Mouse (Mus musculus) MEL (cell line): ENCODE measurements at regions not wholly inside any gene's neighbourhood (a gene's known extent, or its start where the extent isn't known, plus 50 kb on each side); places are given as distances from the start of the nearest gene placed in this dataset.

Source experiments
- DNase-seq: peaks from one replicate; pipeline ENCODE4 v3.0.0; 2011; ENCODE audit warnings: low read depth, low spot score
- H3K27ac ChIP-seq: 2 replicates; pipeline ENCODE4 v1.5.1; 2012; ENCODE audit warnings: low read depth, mild to moderate bottlenecking, control low read depth, low read length, moderate library complexity; ENCODE audit not compliant: control insufficient read depth
- H3K27me3 ChIP-seq, 2 experiments: fragments of 150-350 bp in 1 of 2; sonication (generic) in 1 of 2; 2 replicates each; pipeline ENCODE4 v1.6.1; 2012; ENCODE audit warnings: low read length in 2 of 2, mild to moderate bottlenecking in 2 of 2, improper control_type of control experiment in 1 of 2, moderate library complexity in 1 of 2; ENCODE audit not compliant: insufficient read depth in 2 of 2, control insufficient read depth in 1 of 2
- H3K36me3 ChIP-seq, 2 experiments: 2 replicates each; pipeline ENCODE4 v1.6.1; 2012 to 2014; ENCODE audit warnings: low read length in 2 of 2, improper control_type of control experiment in 1 of 2, inconsistent platforms in 1 of 2, mild to moderate bottlenecking in 1 of 2; ENCODE audit not compliant: insufficient read depth in 2 of 2, control insufficient read depth in 1 of 2
- H3K4me1 ChIP-seq, 2 experiments: fragments of 150-350 bp in 1 of 2; sonication (generic) in 1 of 2; 2 replicates each; pipeline ENCODE4 v1.6.1; 2012; ENCODE audit warnings: low read length in 2 of 2, improper control_type of control experiment in 1 of 2, mild to moderate bottlenecking in 1 of 2; ENCODE audit not compliant: insufficient read depth in 2 of 2, control insufficient read depth in 1 of 2
- H3K4me3 ChIP-seq, 2 experiments: fragments of 150-350 bp in 1 of 2; sonication (generic) in 1 of 2; 2 replicates each; pipeline ENCODE4 v1.5.1; 2012; ENCODE audit warnings: low read depth in 2 of 2, low read length in 2 of 2, mild to moderate bottlenecking in 2 of 2, moderate library complexity in 2 of 2, control low read depth in 1 of 2, improper control_type of control experiment in 1 of 2; ENCODE audit not compliant: control insufficient read depth in 1 of 2, insufficient read depth in 1 of 2
- H3K79me2 ChIP-seq: 2 replicates; pipeline ENCODE4 v1.6.1; 2012; ENCODE audit warnings: mild to moderate bottlenecking, low read length, moderate library complexity; ENCODE audit not compliant: control insufficient read depth, poor library complexity, insufficient read depth
- H3K9ac ChIP-seq: 2 replicates; pipeline ENCODE4 v1.6.1; 2012; ENCODE audit warnings: low read depth, mild to moderate bottlenecking, control low read depth, low read length, moderate library complexity; ENCODE audit not compliant: control insufficient read depth, poor library complexity, severe bottlenecking
- H3K9me3 ChIP-seq: fragments of 150-350 bp; sonication (generic); replicated peaks from 2 replicates; pipeline ENCODE4 v1.6.1; 2012; ENCODE audit warnings: mild to moderate bottlenecking, low read length, improper control_type of control experiment, moderate library complexity; ENCODE audit not compliant: insufficient read depth
- CHD1 ChIP-seq: IDR thresholded peaks from 2 replicates; pipeline ENCODE4 v1.6.1; 2012; ENCODE audit warnings: low read depth, mild to moderate bottlenecking, inconsistent platforms, low read length, improper control_type of control experiment
- CHD2 ChIP-seq: IDR thresholded peaks from 2 replicates; pipeline ENCODE4 v1.6.1; 2011; ENCODE audit warnings: low read length, improper control_type of control experiment
- CTCF ChIP-seq, 3 experiments: IDR thresholded peaks in 2 of 3; conservative IDR thresholded peaks in 1 of 3; 2 replicates each; pipeline ENCODE4 v1.5.1; 2011 to 2012; ENCODE audit warnings: low read length in 3 of 3, low read depth in 2 of 3, mild to moderate bottlenecking in 2 of 3, improper control_type of control experiment in 1 of 3, inconsistent platforms in 1 of 3, mixed read lengths in 1 of 3, moderate library complexity in 1 of 3; ENCODE audit not compliant: control insufficient read depth in 1 of 3, insufficient read depth in 1 of 3, poor library complexity in 1 of 3, severe bottlenecking in 1 of 3
- GABPA ChIP-seq: IDR thresholded peaks from 2 replicates; pipeline ENCODE4 v1.6.1; 2012; ENCODE audit warnings: low read depth, mild to moderate bottlenecking, inconsistent platforms, low read length, improper control_type of control experiment, moderate library complexity
- HCFC1 ChIP-seq: IDR thresholded peaks from 2 replicates; pipeline ENCODE4 v1.6.1; 2012; ENCODE audit warnings: low read depth, mild to moderate bottlenecking, inconsistent platforms, low read length, improper control_type of control experiment, moderate library complexity
- JUND ChIP-seq: IDR thresholded peaks from 2 replicates; pipeline ENCODE4 v1.6.1; 2011; ENCODE audit warnings: low read depth, mild to moderate bottlenecking, improper control_type of control experiment, low read length
- MYB ChIP-seq: IDR thresholded peaks from 2 replicates; pipeline ENCODE4 v1.6.1; 2011; ENCODE audit warnings: mild to moderate bottlenecking, low read depth, low read length, improper control_type of control experiment
- NELFE ChIP-seq: IDR thresholded peaks from 2 replicates; pipeline ENCODE4 v1.6.1; 2011; ENCODE audit warnings: low read depth, low read length, improper control_type of control experiment
- POLR2AphosphoS5 ChIP-seq: IDR thresholded peaks from 2 replicates; pipeline ENCODE4 v1.6.1; 2012; ENCODE audit warnings: low read depth, borderline replicate concordance, mild to moderate bottlenecking, inconsistent platforms, low read length, moderate library complexity, mixed read lengths
- RAD21 ChIP-seq: IDR thresholded peaks from 2 replicates; pipeline ENCODE4 v1.6.1; 2011; ENCODE audit warnings: mild to moderate bottlenecking, low read depth, low read length, improper control_type of control experiment
- RCOR1 ChIP-seq: IDR thresholded peaks from 2 replicates; pipeline ENCODE4 v1.6.1; 2012; ENCODE audit warnings: low read depth, mild to moderate bottlenecking, inconsistent platforms, low read length, improper control_type of control experiment
- TAL1 ChIP-seq: IDR thresholded peaks from 2 replicates; pipeline ENCODE4 v1.6.1; 2012; ENCODE audit warnings: mild to moderate bottlenecking, inconsistent platforms, low read length, moderate library complexity, mixed read lengths
- TBP ChIP-seq: IDR thresholded peaks from 2 replicates; pipeline ENCODE4 v1.8.0; 2011; ENCODE audit warnings: low read depth, low read length, improper control_type of control experiment
- TCF12 ChIP-seq: IDR thresholded peaks from 2 replicates; pipeline ENCODE4 v1.6.1; 2014; ENCODE audit warnings: low read depth, mild to moderate bottlenecking, inconsistent platforms, low read length, improper control_type of control experiment, moderate library complexity
- USF1 ChIP-seq: IDR thresholded peaks from 2 replicates; pipeline ENCODE4 v1.6.1; 2014; ENCODE audit warnings: low read depth, mild to moderate bottlenecking, inconsistent platforms, low read length, improper control_type of control experiment, moderate library complexity
- ZKSCAN1 ChIP-seq: IDR thresholded peaks from 2 replicates; pipeline ENCODE4 v1.6.1; 2012; ENCODE audit warnings: low read depth, mild to moderate bottlenecking, inconsistent platforms, low read length, improper control_type of control experiment, moderate library complexity
- ZNF384 ChIP-seq: IDR thresholded peaks from 2 replicates; pipeline ENCODE4 v1.6.1; 2012; ENCODE audit warnings: low read depth, mild to moderate bottlenecking, inconsistent platforms, low read length, improper control_type of control experiment

GRCm38 (mm10) chr11:109081454-109081853, 62.7 kb downstream of the E030025P04Rik start:
- Histone ChIP-seq H3K4me1 (no peaks in the 10 kb centered on the region), H3K9me3 (no peaks in the 10 kb centered on the region), H3K4me3 (no peak overlapping the region), H3K27ac (no peak overlapping the region)
- no peak for DNase-seq
- TF ChIP-seq HCFC1: no peak
- no peak for TF ChIP-seq TCF12
- TF ChIP-seq, all 39 proteins: peak for 0
- H3K27me3 ChIP-seq: no peaks in the 10 kb centered on the region
- no peaks in the 10 kb centered on the region for H3K36me3 ChIP-seq
- H3K9ac ChIP-seq: no peak overlapping the region
- no peaks in the 10 kb centered on the region for H3K79me2 ChIP-seq

- H3K9me3 ChIP-seq: no peaks in the 10 kb centered on the region
- no peaks in the 10 kb centered on the region for H3K36me3 ChIP-seq
- DNase-seq: no peak
- H3K9ac ChIP-seq: no peak overlapping the region
- no peaks in the 10 kb centered on the region for H3K4me1 ChIP-seq
- no peak overlapping the region for H3K4me3 ChIP-seq
- no peak overlapping the region for H3K27ac ChIP-seq
- H3K79me2 ChIP-seq: no peaks in the 10 kb centered on the region
- TF ChIP-seq NELFE: no peak
- TF ChIP-seq HCFC1: no peak
- no peak for TF ChIP-seq GABPA
- TF ChIP-seq TAL1: no peak
- no peak for TF ChIP-seq USF1
- TF ChIP-seq MYB: no peak
- no peak for TF ChIP-seq RCOR1
- no peak for TF ChIP-seq TBP
- TF ChIP-seq ZNF384: no peak
- TF ChIP-seq POLR2AphosphoS5: no peak
- TF ChIP-seq JUND: no peak
- no peak for TF ChIP-seq CTCF (IDR thresholded peaks at IDR 0.05 in 2 of 3, conservative IDR thresholded peaks at IDR 0.05 in 1 of 3; ENCODE audit: control insufficient read depth in 1 of 3, insufficient read depth in 1 of 3, low read depth in 2 of 3, low read length in 3 of 3, poor library complexity in 1 of 3, severe bottlenecking in 1 of 3)
- TF ChIP-seq CHD2: no peak
- TF ChIP-seq, all 39 proteins: peak for 0
- H3K27me3 ChIP-seq: no peaks in the 10 kb centered on the region
These were observed 63.2 kb downstream of the E030025P04Rik start for GRCm38 (mm10) chr11:109080847-109081415.

- Histone ChIP-seq H3K27me3 (no peaks in the 10 kb centered on the region), H3K4me3 (no peak overlapping the region), H3K79me2 (no peaks in the 10 kb centered on the region), H3K4me1 (no peaks in the 10 kb centered on the region), H3K27ac (no peak overlapping the region), H3K9ac (no peak overlapping the region), H3K9me3 (no peaks in the 10 kb centered on the region), H3K36me3 (no peaks in the 10 kb centered on the region)
- TF ChIP-seq CHD1 (no peak), GABPA (no peak), ZKSCAN1 (no peak), CHD2 (no peak), RAD21 (no peak), POLR2AphosphoS5 (no peak)
- no peak for DNase-seq
These were observed 64.7 kb downstream of the E030025P04Rik start for GRCm38 (mm10) chr11:109079466-109079865.
